Mouse (Mus musculus): ENCODE measurements around the gene Itga2b.

Itga2b gene

DNA sequence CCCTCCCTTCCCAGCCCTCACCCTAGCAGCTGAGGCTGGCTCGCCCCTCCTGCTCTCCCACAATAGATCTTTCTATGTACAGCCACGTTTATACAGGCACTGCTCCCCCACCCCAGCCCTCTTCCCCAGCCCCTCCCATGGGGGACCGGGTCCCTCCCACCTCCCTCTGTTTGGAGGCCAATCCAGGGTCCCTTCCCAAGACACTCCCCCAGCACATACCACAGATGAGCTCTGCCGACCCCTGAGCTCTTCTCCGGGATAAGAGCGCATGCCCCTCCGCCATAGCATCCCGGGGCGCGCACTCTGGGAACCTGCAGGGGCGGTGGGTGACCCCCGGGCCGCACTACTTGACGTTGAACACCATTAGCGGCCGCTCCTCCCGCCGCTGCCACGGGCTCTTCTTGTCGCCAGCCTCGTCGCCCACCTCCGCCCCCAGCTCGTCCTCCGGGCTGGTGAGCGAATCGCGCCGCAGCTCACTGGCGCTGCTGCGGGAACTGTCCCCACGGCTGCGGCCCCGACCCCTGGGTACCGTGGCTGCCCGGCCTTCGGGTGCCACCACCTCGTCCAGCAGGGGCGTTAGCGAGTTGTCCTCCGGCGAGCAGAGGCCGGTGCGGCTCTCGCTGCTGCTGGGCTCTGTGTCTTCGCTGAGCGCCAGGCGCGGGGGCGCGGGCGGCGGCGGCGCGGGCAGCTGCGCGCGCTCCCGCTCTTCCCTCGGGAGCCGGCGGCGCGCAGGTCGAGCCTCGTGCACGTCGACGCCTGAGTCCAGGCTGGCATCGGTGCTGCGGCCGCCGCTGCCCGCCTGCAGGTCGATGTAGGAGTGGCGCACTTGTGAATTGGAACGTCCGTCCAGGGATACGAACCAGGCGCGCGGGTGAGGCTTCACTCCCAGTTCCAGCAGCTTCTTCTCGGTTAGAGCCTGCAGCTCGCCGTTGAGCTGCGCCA is 32.5 kb downstream of the Itga2b start:
- peak; percentile 56 for DNase-seq (ENCODE audit: low read depth, low spot score)

DNA sequence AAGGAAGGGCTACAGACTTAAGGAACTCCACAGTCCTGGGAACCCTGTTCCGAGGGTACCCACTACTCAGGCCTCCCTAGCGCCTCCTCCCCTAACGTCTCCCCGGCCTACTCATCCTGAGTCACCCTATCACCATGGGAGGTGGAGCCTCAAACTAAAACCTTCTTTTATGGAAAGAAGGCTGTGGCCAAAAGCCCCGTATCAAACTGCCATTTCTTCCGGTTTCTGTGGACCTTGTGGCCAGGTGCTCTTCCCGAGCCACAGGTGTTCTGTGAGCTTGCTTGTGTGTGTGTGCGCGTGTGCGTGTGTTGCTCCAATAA is 33.5 kb downstream of the Itga2b start:
- DNase-seq (ENCODE audit: low read depth, low spot score), result no peak

DNA sequence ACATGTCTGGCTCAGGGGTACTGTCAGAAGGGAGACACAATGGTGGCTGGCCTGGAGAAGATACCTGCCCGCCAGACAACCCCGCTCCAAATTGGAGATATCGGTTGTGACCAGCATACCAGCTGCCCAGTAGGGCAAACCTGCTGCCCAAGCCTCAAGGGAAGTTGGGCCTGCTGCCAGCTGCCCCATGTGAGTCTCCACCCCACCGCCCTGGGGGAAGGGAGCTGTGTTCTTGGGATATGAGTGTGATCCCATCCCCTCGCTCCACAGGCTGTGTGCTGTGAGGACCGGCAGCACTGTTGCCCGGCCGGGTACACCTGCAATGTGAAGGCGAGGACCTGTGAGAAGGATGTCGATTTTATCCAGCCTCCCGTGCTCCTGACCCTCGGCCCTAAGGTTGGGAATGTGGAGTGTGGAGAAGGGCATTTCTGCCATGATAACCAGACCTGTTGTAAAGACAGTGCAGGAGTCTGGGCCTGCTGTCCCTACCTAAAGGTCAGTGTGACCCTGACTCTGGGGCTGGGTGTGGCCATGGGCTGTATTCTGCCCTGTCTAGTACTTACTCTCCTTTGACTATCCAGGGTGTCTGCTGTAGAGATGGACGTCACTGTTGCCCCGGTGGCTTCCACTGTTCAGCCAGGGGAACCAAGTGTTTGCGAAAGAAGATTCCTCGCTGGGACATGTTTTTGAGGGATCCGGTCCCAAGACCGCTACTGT is 34.0 kb downstream of the Itga2b start:
- DNase-seq (ENCODE audit: low read depth, low spot score), result no peak

DNA sequence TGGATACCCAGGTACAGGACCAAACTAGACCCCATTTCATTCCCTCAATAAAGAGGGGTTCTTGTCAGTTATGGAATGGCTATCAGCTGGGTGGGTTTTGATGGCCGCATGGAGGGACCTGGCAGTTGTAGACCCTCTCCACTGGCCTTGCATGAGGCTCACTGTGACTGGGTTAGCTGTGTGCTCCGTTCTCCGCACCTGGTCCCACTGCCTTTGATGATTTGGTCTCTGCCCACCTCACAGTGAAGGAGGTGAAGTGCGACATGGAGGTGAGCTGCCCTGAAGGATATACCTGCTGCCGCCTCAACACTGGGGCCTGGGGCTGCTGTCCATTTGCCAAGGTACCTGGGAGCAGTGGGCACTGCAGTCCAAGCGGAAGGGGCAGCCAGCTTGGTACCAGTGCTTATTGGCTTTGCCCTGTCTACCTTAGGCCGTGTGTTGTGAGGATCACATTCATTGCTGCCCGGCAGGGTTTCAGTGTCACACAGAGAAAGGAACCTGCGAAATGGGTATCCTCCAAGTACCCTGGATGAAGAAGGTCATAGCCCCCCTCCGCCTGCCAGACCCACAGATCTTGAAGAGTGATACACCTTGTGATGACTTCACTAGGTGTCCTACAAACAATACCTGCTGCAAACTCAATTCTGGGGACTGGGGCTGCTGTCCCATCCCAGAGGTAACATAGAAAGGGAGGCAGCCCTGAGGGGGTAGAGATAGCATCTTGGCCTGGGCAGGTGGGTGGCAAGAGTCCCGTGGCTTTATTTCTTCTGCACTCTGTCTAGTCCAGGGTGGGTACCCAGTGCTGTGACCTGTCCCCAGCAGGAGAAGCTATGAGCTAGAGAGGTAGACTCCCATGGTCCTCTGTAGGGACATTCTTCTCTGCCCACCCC is 34.9 kb downstream of the Itga2b start:
- DNase-seq (ENCODE audit: low read depth, low spot score), result no peak

DNA sequence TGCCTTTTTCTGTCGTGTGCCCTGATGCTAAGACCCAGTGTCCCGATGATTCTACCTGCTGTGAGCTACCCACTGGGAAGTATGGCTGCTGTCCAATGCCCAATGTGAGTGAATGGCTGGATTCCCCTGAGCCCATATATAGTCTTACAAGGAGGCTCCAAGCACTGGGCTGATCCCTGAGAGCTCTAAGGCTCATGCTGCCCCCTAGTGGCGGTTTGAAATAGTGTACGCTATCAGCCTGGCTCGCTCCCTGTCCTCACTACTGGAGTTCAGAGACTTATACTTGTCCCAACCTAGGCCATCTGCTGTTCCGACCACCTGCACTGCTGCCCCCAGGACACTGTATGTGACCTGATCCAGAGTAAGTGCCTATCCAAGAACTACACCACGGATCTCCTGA is 35.5 kb downstream of the Itga2b start:
- DNase-seq (ENCODE audit: low read depth, low spot score), result peak; percentile 90

DNA sequence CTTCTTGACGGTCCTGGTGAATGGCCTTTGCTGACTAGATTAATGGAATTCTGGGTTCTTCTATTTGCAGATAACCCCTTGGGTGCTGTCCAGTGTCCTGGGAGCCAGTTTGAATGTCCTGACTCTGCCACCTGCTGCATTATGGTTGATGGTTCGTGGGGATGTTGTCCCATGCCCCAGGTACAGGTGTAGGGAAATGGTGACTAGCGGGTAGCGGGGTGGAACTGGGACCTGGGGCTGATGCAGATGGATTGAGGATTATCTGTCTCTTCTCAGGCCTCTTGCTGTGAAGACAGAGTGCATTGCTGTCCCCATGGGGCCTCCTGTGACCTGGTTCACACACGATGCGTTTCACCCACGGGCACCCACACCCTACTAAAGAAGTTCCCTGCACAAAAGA is 36.1 kb downstream of the Itga2b start:
- DNase-seq (ENCODE audit: low read depth, low spot score), result no peak

DNA sequence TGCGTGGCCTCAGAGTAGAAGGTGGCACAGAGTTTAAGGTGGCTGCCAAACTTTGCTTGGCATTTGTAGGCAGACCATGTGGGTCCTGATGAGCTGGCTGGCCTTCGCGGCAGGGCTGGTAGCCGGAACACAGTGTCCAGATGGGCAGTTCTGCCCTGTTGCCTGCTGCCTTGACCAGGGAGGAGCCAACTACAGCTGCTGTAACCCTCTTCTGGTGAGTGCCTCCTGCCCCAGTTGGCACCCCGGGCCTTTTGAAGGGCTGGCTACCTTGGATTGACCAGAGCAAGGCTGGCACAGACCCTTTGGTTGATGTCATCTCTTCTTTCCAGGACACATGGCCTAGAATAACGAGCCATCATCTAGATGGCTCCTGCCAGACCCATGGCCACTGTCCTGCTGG is 37.0 kb downstream of the Itga2b start:
- DNase-seq (ENCODE audit: low read depth, low spot score), result no peak

DNA sequence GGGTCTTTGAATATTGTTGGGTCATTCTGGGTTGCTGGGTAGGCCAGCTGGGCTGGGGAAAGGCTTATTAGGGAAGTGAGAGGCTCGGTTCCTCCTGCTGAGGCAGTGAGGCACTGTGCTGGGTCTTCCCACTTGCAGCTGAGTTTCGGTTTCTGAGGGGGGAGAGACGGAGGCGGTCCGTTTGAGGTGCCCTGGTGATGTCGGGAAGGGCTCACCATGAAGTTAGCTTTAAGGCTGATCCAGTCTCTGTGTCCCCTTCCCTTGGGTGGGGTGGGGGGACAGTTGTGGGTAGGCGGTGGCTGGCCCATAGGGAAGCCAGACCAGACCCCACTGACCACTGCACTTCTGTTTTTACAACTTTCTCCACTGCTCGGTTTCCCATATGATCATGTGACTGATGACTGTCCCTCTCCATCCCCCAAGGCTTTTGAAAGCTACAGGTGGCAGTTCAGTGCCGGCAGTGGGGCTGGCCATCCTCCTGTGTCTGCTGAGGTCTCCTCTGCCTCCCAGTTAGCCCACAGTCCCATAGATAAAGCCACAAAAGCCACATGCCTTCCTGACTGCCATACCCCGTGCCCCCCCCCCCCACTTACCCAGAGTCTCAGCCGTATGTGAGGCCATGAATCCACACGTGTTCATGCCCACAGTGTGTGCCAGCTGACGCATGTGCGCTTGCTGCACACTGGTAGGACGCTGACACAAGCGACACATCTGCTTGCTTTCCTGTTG is 37.6 kb downstream of the Itga2b start:
- no peak for DNase-seq (ENCODE audit: low read depth, low spot score)

DNA sequence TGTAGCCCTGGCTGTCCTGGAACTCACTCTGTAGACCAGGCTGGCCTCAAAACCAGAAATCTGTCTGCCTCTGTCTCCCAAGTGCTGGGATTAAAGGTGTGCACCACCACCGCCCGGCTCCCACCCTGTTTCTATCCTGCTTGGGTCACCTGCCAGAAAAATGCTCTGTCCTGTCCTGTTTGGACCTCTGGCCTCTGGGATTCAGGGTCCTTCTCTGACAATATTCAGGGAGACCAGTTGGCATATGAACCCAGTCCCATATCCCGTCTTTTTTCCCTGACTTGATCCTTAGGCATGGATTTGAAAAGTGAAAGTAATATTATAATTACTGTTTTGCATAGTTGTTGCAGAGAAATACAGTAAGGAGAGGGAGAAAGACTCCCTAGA is 38.2 kb downstream of the Itga2b start:
- DNase-seq (ENCODE audit: low read depth, low spot score), result no peak

DNA sequence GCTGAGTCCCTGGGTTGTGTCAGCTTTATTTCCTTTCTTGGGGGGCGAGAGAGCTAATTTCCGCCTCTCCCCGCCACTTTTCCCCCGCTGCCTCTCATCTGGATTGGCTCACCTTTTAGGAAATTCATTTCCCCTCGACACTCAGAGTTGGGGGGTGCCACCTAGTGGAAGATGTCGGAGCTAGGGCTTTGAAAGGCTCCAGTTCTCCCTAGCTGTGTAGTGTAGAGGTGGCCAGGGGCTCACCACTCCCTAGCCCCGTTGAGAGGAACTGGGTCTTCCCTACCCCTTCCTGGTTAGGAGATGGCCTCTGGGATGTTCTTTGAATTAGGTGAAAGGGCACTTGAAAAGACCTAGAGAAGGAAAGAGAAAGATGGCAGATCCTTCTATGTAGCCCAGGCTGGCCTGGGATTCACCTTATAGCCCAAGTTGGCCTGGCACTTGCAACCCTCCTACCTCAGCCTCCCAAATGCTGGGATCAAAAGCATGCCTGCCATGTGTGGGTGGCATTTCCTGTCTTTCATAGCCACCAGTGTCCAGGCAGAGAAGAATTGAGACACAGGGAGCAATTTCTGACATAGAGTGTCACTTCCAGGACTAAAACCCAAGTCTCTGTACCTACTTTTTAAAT is 38.8 kb downstream of the Itga2b start:
- DNase-seq (ENCODE audit: low read depth, low spot score), result peak; percentile 81

DNA sequence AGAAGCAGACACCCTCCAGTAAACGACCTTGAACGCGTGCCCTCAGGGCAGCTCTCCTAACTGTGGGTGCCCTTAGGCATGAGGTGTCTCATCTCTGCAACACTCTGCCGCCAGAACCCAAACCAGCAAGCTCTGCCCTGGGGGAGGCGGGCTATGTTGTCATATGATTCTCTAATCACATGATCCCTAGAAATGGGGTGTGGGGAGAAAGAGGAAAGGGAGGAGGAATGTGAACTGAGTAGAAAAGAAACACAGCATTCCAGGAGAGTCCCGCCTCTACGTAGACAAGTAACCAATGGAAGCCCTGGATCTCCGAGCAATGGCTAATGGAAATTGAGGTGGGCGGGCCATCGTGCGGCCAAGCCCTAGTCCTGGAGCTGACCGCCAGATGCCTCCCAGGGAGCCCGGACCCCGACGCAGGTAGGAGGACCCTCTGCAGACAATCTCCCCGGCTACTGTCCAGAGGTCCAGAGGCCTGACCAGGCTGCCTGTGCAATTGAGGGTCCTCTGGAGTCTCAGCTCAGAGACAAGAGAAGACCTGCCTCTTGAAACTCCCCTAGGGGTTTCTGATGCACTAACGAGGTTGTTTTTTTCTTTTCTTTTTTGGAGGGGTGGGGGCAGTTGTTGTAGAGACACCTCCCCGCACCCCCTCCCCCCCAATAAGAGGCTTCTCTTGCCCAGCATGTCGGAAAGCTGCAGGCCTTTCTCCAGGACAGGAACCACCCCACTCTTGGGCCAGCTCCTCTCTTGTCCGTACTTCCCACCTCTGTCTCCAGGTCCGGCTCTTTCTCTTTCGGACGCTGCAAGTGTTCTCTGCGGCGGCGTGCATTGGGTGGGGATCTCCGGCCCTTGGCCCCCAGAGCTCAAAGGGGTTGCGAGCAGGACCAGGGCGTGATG is 39.6 kb downstream of the Itga2b start, which contains the start of gene Grn:
TSS of gene Grn (plus strand) at position 195 of the 897 bp plus-strand sequence.
- DNase-seq (ENCODE audit: low read depth, low spot score), result peak; percentile 93

DNA sequence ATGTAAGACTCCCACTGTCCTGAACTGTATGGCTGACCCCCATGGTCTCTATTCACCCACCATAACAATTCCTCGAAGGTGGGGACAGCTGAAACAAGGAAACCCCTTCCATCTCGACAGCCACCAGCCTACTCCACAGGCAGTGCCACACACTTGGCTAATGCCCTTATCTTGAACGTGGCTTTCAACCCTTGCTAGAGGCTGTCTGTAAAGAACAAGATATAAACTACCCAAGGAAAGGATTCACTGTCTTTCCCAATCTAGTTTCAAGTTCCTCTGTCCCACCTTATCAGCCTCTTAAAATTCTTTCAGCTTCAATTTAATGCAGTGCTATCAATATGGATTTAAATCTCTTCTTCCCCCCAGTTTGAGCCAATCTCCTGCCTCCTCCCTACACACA is 40.4 kb downstream of the Itga2b start:
- no peak for DNase-seq (ENCODE audit: low read depth, low spot score)

DNA sequence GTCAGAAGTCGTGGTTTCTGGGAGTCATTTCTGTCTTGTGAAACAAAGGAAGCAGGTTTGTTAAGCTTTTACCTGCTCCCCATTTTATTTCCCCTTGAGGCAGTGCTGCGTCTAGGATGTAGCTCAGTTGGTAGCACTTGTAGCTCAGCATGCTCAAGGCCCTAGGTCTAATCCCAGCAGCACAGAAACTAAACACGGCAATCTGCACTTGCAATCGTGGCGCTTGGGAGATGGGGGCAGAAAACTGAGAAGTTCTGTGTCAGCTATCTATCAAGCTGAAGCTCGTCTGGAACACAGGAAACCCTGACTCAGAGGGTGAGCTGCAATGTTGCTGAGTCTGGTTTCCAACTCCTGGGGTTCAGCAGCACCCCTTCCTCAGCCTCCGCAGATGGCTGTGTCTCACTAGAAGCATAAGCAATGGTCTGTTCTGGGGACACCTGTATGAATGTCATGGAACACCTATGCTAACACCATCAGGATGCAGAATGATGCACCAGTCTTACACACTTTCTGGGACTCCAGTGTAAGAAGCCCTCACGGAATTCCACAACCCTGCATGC is 40.9 kb downstream of the Itga2b start:
- DNase-seq (ENCODE audit: low read depth, low spot score), result no peak

DNA sequence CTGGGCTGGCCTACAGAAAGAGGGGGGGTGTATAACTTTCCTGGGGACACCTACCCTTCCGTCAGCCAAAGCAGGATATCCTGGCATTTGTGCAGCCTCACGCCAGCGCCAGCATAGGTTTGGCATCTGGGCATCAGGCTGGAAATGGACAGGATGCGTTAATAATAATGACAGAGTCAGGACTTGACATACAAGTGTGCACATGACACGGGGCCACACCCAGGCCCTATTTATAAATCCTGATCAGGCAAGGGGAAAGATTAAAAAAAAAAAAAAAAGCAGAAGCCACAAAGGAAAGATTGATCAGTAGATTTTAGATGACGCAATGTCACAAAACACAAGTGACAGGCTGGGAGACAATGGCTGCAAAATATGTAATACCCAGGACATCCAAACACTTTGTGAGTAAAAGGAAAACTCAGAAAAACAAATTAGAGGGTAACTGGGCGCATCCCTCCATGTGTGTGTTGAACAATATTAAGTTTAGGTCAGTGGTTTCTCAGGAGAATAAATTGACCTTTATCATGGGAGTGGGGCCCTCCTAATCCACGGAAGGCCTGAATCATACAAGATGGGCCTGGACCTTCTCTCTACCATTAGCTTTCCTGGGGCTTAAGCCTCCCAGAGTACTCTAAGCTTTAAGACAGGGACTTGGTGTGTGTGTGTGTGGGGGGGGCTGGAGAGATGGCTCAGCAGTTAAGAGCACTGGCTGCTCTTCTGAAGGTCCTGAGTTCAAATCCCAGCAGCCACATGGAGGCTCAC is 44.2 kb downstream of the Itga2b start:
- DNase-seq (ENCODE audit: low read depth, low spot score), result no peak

DNA sequence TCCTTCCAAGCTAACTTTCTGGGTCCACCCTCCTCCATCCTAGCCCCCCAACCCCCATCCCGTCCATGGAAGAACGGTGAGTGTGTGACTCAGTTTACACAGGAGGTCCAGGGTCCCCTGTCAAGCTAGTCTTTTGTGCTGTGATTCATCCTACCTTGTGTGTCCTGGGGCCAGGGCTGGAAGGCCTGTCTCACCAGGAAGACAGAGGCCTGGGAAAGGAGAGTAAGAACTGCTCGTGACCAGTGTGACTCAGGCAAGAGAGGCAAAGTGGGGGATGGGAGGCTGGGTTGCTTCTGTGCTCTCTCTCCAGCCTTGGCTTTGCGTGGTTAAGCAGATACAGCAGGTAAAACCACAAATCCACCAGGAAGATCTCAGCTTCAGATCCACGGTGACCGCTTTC is 45.3 kb downstream of the Itga2b start:
- DNase-seq (ENCODE audit: low read depth, low spot score), result no peak

DNA sequence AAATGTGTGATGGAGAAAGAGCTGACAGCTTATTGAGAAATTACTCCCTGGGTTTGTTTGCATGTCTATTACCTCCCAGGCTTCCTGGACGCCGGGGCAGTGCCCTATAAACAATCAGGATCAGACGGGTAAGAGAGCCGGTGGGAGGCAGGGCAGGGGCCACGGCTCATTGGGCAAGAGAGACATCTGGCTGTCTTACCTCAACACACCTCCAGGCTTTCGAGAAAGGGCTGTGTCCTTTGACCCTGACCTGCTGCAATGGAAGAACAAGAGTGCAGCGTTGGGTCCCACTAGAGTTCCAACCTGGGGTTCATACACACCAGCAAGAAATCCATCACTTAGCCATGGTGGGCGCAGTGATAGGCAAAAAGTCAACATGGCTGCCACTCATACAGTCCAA is 48.4 kb downstream of the Itga2b start:
- no peak for DNase-seq (ENCODE audit: low read depth, low spot score)

DNA sequence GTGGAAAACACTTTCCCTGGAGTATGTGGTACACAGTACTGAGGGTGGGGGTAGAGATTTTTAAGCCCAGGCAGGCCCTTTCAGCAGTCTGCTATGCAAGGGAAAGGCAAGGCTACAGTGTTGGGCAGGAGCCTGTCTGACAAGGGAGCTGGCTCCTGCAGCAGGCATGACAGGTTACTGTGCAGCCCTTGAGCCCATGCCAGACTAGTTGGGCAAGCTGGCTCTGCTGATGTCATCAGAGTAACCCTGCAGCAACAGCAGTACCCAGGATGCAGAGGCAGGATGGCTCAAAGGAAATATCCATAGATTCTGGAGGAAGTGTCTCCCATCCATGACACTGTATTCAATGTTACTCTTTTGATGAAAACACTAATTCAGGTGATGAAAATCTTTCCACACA is 51.0 kb downstream of the Itga2b start:
- DNase-seq (ENCODE audit: low read depth, low spot score), result no peak

DNA sequence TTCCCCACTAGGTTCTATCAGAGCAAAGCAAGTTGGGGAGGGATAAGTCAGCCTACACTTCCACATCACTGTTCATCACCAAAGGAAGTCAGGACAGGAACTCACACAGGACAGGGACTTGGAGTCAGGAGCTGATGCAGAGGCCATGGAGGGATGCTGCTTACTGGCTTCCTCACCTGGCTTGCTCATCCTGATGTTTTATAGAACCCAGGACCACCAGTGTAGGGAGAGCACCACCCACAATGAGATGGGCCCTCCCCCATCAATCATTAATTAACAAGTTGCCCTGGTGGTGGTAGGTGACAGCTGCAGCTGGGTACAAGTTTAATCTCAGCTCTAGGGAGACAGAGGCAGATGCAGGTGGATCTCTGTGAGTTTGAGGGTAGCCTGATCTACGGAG is 52.8 kb downstream of the Itga2b start:
- DNase-seq (ENCODE audit: low read depth, low spot score), result no peak
